Mouse (Mus musculus): ENCODE results near the gene Gabrr2. TPM values are rescaled to one million over a fixed set of nuclear protein-coding genes. Genes with fewer than 3 reads are reported as not detected.
"Not testable (repeated sequence)": the region's sequence is repeated elsewhere in the genome, so short reads cannot be mapped to it uniquely, and the experiment has no call there.

The Gabrr2 gene
- total RNA-seq, 2 experiments from 2014 or later, result 1.1 to 1.9 TPM

GRCm38 (mm10) chr4:33067331-33067730 is 4.5 kb downstream of the Gabrr2 start:
- intact Hi-C loops (cut with DNase I), result no loop called here
- DNase-seq, result no peak

DNA sequence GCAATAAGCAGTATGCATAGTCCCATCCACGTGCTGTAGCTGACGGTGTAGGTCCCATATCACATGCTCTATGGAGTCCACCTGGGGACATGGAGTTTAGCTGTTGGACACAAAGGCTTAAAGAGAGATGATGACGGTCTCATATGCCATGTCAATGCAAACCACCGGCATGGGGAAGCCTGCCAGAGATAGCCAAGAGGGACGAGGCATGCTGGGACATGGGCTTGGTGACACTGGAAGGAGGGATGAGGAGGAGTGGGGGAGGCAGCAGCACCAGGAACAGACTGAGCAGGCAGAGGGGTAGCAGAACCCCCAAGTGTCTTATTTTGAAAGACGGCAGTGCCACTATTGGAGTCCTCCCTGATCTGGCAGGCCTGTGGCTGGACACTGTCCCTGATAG is 5.0 kb downstream of the Gabrr2 start:
- intact Hi-C loops (cut with DNase I), result no loop called here
- no peak for DNase-seq

GRCm38 (mm10) chr4:33068894-33069293 is 6.1 kb downstream of the Gabrr2 start:
- no peak for DNase-seq
- intact Hi-C loops (cut with DNase I), result no loop called here

- intact Hi-C loops (cut with DNase I), result no loop called here
- no peak for DNase-seq
Observed at GRCm38 (mm10) chr4:33070326-33070725, 7.5 kb downstream of the Gabrr2 start.

DNA sequence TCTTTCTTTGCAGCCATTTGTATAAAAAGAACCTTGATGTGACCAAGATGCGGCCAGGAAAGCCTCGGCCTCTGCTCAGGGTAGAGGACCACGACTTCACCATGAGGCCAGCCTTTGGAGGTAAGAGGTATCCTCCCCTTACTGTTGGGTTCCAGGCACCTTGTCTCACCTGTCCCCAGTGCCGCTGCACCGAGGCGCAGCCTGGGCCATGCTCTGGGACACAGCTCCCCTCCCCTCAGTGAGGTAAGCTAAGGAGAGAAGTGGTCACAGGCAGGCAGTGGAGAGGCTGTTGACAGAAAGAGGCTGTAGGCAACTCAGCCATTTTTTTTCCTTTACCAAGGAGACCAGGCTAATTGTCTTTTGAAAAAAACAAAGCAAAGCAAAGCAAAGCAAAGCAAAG is 8.5 kb downstream of the Gabrr2 start:
- intact Hi-C loops (cut with DNase I), result no loop called here
- DNase-seq, result no peak

DNA sequence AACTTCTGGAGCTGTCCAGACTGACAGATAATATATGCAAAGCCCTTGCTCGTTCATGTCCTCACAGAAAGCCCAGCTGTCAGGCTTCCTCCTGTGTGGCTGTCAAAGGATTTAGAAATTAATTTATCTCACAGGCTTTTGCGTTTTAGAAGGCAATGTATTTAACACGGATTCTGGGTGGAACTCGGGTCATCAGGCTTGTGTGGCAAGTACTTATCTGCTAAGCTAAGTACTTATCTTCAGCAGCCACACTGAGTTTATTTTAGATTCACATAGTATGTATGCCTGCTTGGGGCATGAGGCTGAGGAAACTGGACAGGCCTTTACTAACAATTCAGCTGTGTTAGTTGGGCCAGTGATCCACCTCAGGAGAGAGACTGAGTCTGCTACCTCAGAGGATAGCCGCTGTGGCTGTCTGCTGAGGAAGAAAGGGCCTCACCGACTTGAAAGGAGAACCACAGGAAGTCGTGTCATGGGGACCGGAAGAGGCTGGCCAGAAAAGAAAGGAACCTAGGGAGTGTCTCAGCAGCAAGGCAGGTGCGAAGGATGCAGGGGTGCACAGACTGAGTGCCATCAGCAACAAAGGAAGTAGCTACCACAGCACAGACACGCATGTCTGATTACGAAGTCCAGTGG is 9.8 kb downstream of the Gabrr2 start:
- no peak for DNase-seq
- intact Hi-C loops (cut with DNase I), result no loop called here

GRCm38 (mm10) chr4:33074406-33074805 is 11.6 kb downstream of the Gabrr2 start:
- intact Hi-C loops (cut with DNase I), result no loop called here
- DNase-seq, result no peak

DNA sequence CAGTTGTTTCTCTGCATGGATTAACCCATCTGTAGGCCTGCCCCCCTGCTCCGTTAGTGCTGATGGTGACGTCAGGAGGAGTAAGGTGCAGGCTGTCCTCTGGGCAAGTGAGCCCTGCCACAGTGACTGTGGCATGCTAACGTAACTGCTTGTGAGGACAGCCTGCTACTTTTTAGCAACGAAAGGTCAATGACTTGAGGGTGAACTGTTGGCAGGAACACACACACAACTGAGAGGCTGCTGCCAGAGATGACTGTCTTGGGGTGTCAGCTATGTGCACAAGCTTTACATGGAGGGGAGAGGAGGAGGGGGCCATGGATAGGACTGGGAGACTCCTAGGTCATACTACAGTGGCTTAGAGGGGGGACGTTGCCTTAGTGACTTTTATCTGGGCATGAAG is 12.1 kb downstream of the Gabrr2 start:
- intact Hi-C loops (cut with DNase I), result no loop called here
- no peak for DNase-seq

GRCm38 (mm10) chr4:33075776-33076524 is 13.2 kb downstream of the Gabrr2 start:
- no peak for DNase-seq
- intact Hi-C loops (cut with DNase I), result no loop called here

DNA sequence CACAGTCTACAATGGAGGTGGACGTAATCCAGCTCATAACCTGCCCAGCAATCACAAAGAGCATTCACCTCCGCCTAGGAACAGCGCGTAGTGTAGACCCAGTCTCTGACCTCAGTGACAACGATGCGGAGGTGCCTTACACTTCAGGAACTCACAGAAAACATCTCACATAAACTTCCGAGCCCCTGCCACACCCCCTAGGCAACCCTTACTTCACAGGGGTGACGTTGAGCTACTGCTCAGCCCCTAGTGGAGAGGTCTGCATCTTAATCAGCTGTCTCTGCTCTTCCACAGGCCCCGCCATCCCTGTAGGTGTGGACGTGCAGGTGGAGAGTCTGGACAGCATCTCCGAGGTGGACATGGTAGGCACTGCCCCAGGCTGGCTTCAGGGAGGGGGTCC is 14.4 kb downstream of the Gabrr2 start:
- no peak for DNase-seq
- intact Hi-C loops (cut with DNase I), result no loop called here

GRCm38 (mm10) chr4:33077724-33078123 is 14.9 kb downstream of the Gabrr2 start:
- intact Hi-C loops (cut with DNase I), result no loop called here
- no peak for DNase-seq

GRCm38 (mm10) chr4:33078492-33078891 is 15.7 kb downstream of the Gabrr2 start:
- no peak for DNase-seq
- intact Hi-C loops (cut with DNase I), result no loop called here

DNA sequence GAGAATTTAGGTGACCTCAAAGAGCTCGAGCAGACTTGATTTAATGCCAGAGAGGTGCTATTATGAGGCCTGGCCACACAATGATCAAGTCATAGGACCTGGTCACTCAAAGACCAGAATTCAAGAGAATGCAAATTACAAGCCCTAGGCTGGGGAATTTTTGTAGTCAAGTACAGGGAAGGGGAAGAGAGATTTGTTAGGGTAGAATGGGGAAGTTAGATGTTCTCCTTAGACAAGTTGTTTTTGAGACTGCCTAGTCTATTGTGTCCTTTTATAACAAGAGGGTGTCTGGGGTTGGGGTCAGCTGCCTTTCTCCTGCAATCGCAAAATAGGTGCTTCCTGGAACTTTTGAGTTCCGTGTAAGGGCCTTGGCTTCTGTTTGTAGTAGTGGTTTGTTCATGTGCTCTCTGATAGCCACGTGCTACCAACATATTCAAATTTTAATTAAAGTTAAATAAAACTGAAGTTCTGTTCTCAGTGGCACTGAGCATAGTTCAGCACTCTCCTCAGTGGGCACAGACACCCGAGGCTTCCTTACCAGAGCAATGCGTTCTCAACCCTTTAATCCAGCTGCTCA is 36.4 kb downstream of the Gabrr2 start:
- intact Hi-C loops (cut with DNase I), result no loop called here
- DNase-seq, result no peak

GRCm38 (mm10) chr4:33109720-33110458 is 47.1 kb downstream of the Gabrr2 start:
- no peak for DNase-seq
- intact Hi-C loops (cut with DNase I), result loop anchor here (10.0 kb wide), 1 partner anchor 365 kb away; no protein-coding TSS in a partner anchor

- intact Hi-C loops (cut with DNase I), result loop anchor here (10.0 kb wide), 1 partner anchor 366 kb away; no protein-coding TSS in a partner anchor
Observed at GRCm38 (mm10) chr4:33110845-33111244, 48.0 kb downstream of the Gabrr2 start.

GRCm38 (mm10) chr4:33111358-33111757 is 48.6 kb downstream of the Gabrr2 start:
- intact Hi-C loops (cut with DNase I), result loop anchor here (10.0 kb wide), 1 partner anchor 367 kb away; no protein-coding TSS in a partner anchor
- DNase-seq, result no peak

More at GRCm38 (mm10) chr4:33110845-33111244, 48.0 kb downstream of the Gabrr2 start:
- DNase-seq, result no peak

GRCm38 (mm10) chr4:33112866-33113265 is 50.1 kb downstream of the Gabrr2 start:
- intact Hi-C loops (cut with DNase I), result loop anchor here (10.0 kb wide), 1 partner anchor 368 kb away; no protein-coding TSS in a partner anchor
- not testable (repeated sequence) for DNase-seq

DNA sequence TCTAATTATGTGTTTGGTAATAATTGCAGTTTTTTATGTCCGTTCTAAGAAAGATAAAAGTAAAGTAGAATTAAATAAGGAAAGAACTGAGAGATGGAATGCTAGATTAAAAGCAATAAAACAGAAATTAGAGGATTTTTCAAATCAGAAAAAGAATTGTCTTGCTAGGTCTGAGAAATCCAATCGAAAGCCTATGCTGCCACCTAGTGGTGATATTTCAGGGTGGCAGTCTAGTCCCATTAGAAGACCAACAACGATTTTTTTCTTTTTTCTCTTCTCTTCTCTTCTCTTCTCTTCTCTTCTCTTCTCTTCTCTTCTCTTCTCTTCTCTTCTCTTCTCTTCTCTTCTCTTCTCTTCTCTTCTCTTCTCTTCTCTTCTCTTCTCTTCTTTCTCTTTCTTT is 56.3 kb downstream of the Gabrr2 start:
- intact Hi-C loops (cut with DNase I), result loop anchor here (2.0 to 10.0 kb wide), 5 partner anchors 72 to 532 kb away; partner anchors contain the start of gene Ube2j1
- DNase-seq, result peak; percentile 79 to 82

DNA sequence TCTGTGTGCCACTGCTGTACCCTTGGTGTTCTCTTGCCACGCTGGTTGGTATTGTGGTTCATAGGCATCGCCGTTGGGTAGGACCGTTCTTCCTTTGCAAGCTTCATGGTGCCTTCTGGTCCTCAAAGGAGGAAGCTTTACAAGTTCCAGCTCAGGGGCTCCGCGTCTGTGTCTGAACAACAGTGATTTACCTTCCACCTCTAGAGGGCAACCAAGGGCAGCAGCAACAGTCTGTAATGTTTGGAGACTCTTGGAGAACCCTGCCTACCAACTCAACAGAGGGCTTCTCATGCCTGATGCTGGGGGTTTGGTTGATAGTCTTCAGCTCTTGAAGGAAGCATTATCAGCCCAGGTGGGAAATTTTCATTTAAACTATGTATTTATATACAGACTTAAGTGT is 61.7 kb downstream of the Gabrr2 start:
- DNase-seq, result peak; percentile 31 to 34
- intact Hi-C loops (cut with DNase I), result loop anchor here (1.0 to 2.0 kb wide), 2 partner anchors 80 to 168 kb away; no protein-coding TSS in a partner anchor

GRCm38 (mm10) chr4:33125409-33126084 is 62.7 kb downstream of the Gabrr2 start:
- DNase-seq, result peak in 1 of 2 experiments; percentile 9
- intact Hi-C loops (cut with DNase I), result loop anchor here (2.0 kb wide), 1 partner anchor 79 kb away; no protein-coding TSS in a partner anchor
